Mouse (Mus musculus): ENCODE data around the gene Epb41. TPM values are rescaled to one million over a fixed set of nuclear protein-coding genes. Genes with fewer than 3 reads are reported as not detected.

The Epb41 gene
- polyA plus RNA-seq, 1 experiment from 2014 or later: 43.1 TPM

- peak; percentile 14; the same call in 1 of the 2 replicates for ATAC-seq
- WGBS: 25% methylated on average over 5 of the region's 5 CpGs
- H3K4me3 ChIP-seq (ENCODE audit: low read length): no peak overlapping the region
- 0 out of 2 replicates have a peak overlapping the region, but pooled peaks have one; percentile 5 for H3K4me2 ChIP-seq (ENCODE audit: low read length)
- H3K27me3 ChIP-seq (replicated peaks; ENCODE audit: control insufficient read depth, insufficient read depth, low read length): no peaks in the 10 kb centered on the region
- no peaks in the 10 kb centered on the region for H3K36me3 ChIP-seq (ENCODE audit: control insufficient read depth, insufficient read depth, low read length)
- H3K9me3 ChIP-seq (ENCODE audit: control insufficient read depth, low read length): no peaks in the 10 kb centered on the region
- no peak overlapping the region for H3K9ac ChIP-seq (ENCODE audit: low read depth, low read length)
- H3K4me1 ChIP-seq (ENCODE audit: control insufficient read depth, insufficient read depth, low read depth, low read length): peaks cover 4% of the 10 kb centered on the region
- H3K27ac ChIP-seq (ENCODE audit: low read depth, low read length): no peak overlapping the region
These were observed 49.2 kb downstream of the Epb41 start for GRCm38 (mm10) chr4:132025738-132026527.

- H3K36me3 ChIP-seq (ENCODE audit: control insufficient read depth, insufficient read depth, low read length): no peaks in the 10 kb centered on the region
- no peaks in the 10 kb centered on the region for H3K27me3 ChIP-seq (replicated peaks; ENCODE audit: control insufficient read depth, insufficient read depth, low read length)
- no peak overlapping the region for H3K4me2 ChIP-seq (ENCODE audit: low read length)
- H3K9me3 ChIP-seq (ENCODE audit: control insufficient read depth, low read length): no peaks in the 10 kb centered on the region
- H3K4me1 ChIP-seq (ENCODE audit: control insufficient read depth, insufficient read depth, low read depth, low read length): peaks cover 4% of the 10 kb centered on the region
- no peak overlapping the region for H3K9ac ChIP-seq (ENCODE audit: low read depth, low read length)
- ATAC-seq: no peak
- 61% methylated on average over 2 of the region's 2 CpGs for WGBS
- no peak overlapping the region for H3K4me3 ChIP-seq (ENCODE audit: low read length)
- H3K27ac ChIP-seq (ENCODE audit: low read depth, low read length): no peak overlapping the region
These were observed 49.9 kb downstream of the Epb41 start for GRCm38 (mm10) chr4:132025264-132025663.

GRCm38 (mm10) chr4:132023816-132024215, 51.3 kb downstream of the Epb41 start:
- whole genome bisulfite sequencing: 100% methylated on average over 2 of the region's 2 CpGs
- no peak for ATAC-seq

GRCm38 (mm10) chr4:132022639-132023038, 52.5 kb downstream of the Epb41 start:
- H3K9me3 ChIP-seq (ENCODE audit: control insufficient read depth, low read length): no peaks in the 10 kb centered on the region
- no peak for ATAC-seq
- no peaks in the 10 kb centered on the region for H3K36me3 ChIP-seq (ENCODE audit: control insufficient read depth, insufficient read depth, low read length)
- no peak overlapping the region for H3K4me3 ChIP-seq (ENCODE audit: low read length)
- H3K27ac ChIP-seq (ENCODE audit: low read depth, low read length): no peak overlapping the region
- WGBS: 98% methylated on average over 4 of the region's 4 CpGs
- no peak overlapping the region for H3K4me2 ChIP-seq (ENCODE audit: low read length)
- no peaks in the 10 kb centered on the region for H3K27me3 ChIP-seq (replicated peaks; ENCODE audit: control insufficient read depth, insufficient read depth, low read length)
- H3K9ac ChIP-seq (ENCODE audit: low read depth, low read length): no peak overlapping the region
- peaks cover 4% of the 10 kb centered on the region for H3K4me1 ChIP-seq (ENCODE audit: control insufficient read depth, insufficient read depth, low read depth, low read length)

More at GRCm38 (mm10) chr4:132023816-132024215, 51.3 kb downstream of the Epb41 start:
- no peaks in the 10 kb centered on the region for H3K36me3 ChIP-seq (ENCODE audit: control insufficient read depth, insufficient read depth, low read length)
- H3K4me2 ChIP-seq (ENCODE audit: low read length): no peak overlapping the region
- no peak overlapping the region for H3K4me3 ChIP-seq (ENCODE audit: low read length)
- no peak overlapping the region for H3K9ac ChIP-seq (ENCODE audit: low read depth, low read length)
- no peaks in the 10 kb centered on the region for H3K9me3 ChIP-seq (ENCODE audit: control insufficient read depth, low read length)
- H3K27me3 ChIP-seq (replicated peaks; ENCODE audit: control insufficient read depth, insufficient read depth, low read length): no peaks in the 10 kb centered on the region
- peaks cover 4% of the 10 kb centered on the region for H3K4me1 ChIP-seq (ENCODE audit: control insufficient read depth, insufficient read depth, low read depth, low read length)
- no peak overlapping the region for H3K27ac ChIP-seq (ENCODE audit: low read depth, low read length)

- no peak overlapping the region for H3K4me2 ChIP-seq (ENCODE audit: low read length)
- H3K9me3 ChIP-seq (ENCODE audit: control insufficient read depth, low read length): no peaks in the 10 kb centered on the region
- no peaks in the 10 kb centered on the region for H3K27me3 ChIP-seq (replicated peaks; ENCODE audit: control insufficient read depth, insufficient read depth, low read length)
- peaks cover 4% of the 10 kb centered on the region for H3K4me1 ChIP-seq (ENCODE audit: control insufficient read depth, insufficient read depth, low read depth, low read length)
- H3K36me3 ChIP-seq (ENCODE audit: control insufficient read depth, insufficient read depth, low read length): no peaks in the 10 kb centered on the region
- 92% methylated on average over 7 of the region's 7 CpGs for WGBS
- H3K27ac ChIP-seq (ENCODE audit: low read depth, low read length): no peak overlapping the region
- H3K9ac ChIP-seq (ENCODE audit: low read depth, low read length): no peak overlapping the region
- no peak for ATAC-seq
- H3K4me3 ChIP-seq (ENCODE audit: low read length): no peak overlapping the region
These were observed 53.2 kb downstream of the Epb41 start for GRCm38 (mm10) chr4:132021883-132022282.

GRCm38 (mm10) chr4:132018547-132018946, 56.6 kb downstream of the Epb41 start:
- no peak for ATAC-seq
- Histone ChIP-seq H3K4me2 (ENCODE audit: low read length) (no peak overlapping the region), H3K27ac (ENCODE audit: low read depth, low read length) (no peak overlapping the region), H3K9ac (ENCODE audit: low read depth, low read length) (no peak overlapping the region; the same call in 1 of the 2 replicates), H3K27me3 (replicated peaks; ENCODE audit: control insufficient read depth, insufficient read depth, low read length) (no peaks in the 10 kb centered on the region), H3K4me1 (ENCODE audit: control insufficient read depth, insufficient read depth, low read depth, low read length) (no peaks in the 10 kb centered on the region), H3K36me3 (ENCODE audit: control insufficient read depth, insufficient read depth, low read length) (no peaks in the 10 kb centered on the region), H3K4me3 (ENCODE audit: low read length) (no peak overlapping the region), H3K9me3 (ENCODE audit: control insufficient read depth, low read length) (no peaks in the 10 kb centered on the region)
- WGBS: 24% methylated on average over 4 of the region's 4 CpGs

- 76% methylated on average over 3 of the region's 3 CpGs for WGBS
- no peak for ATAC-seq
- H3K36me3 ChIP-seq (ENCODE audit: control insufficient read depth, insufficient read depth, low read length): no peaks in the 10 kb centered on the region
These were observed 59.7 kb downstream of the Epb41 start for GRCm38 (mm10) chr4:132015374-132015773.

GRCm38 (mm10) chr4:132011619-132012018, 63.5 kb downstream of the Epb41 start:
- WGBS: 58% methylated on average over 3 of the region's 3 CpGs
- ATAC-seq: no peak
- peaks cover 4% of the 10 kb centered on the region; the same call in 1 of the 2 replicates for H3K36me3 ChIP-seq (ENCODE audit: control insufficient read depth, insufficient read depth, low read length)

More at GRCm38 (mm10) chr4:132015374-132015773, 59.7 kb downstream of the Epb41 start:
- H3K9me3 ChIP-seq (ENCODE audit: control insufficient read depth, low read length): no peaks in the 10 kb centered on the region
- H3K27ac ChIP-seq (ENCODE audit: low read depth, low read length): no peak overlapping the region
- no peak overlapping the region for H3K4me2 ChIP-seq (ENCODE audit: low read length)
- no peaks in the 10 kb centered on the region for H3K27me3 ChIP-seq (replicated peaks; ENCODE audit: control insufficient read depth, insufficient read depth, low read length)
- no peaks in the 10 kb centered on the region for H3K4me1 ChIP-seq (ENCODE audit: control insufficient read depth, insufficient read depth, low read depth, low read length)
- no peak overlapping the region for H3K4me3 ChIP-seq (ENCODE audit: low read length)
- H3K9ac ChIP-seq (ENCODE audit: low read depth, low read length): no peak overlapping the region

GRCm38 (mm10) chr4:132010416-132010815, 64.7 kb downstream of the Epb41 start:
- no peak overlapping the region for H3K4me2 ChIP-seq (ENCODE audit: low read length)
- no peak overlapping the region for H3K4me3 ChIP-seq (ENCODE audit: low read length)
- no peaks in the 10 kb centered on the region for H3K4me1 ChIP-seq (ENCODE audit: control insufficient read depth, insufficient read depth, low read depth, low read length)
- WGBS: 79% methylated on average over 8 of the region's 8 CpGs
- H3K9me3 ChIP-seq (ENCODE audit: control insufficient read depth, low read length): no peaks in the 10 kb centered on the region
- no peak overlapping the region for H3K27ac ChIP-seq (ENCODE audit: low read depth, low read length)
- H3K36me3 ChIP-seq (ENCODE audit: control insufficient read depth, insufficient read depth, low read length): peaks cover 10% of the 10 kb centered on the region
- no peak for ATAC-seq
- H3K9ac ChIP-seq (ENCODE audit: low read depth, low read length): no peak overlapping the region
- H3K27me3 ChIP-seq (replicated peaks; ENCODE audit: control insufficient read depth, insufficient read depth, low read length): no peaks in the 10 kb centered on the region

More at GRCm38 (mm10) chr4:132011619-132012018, 63.5 kb downstream of the Epb41 start:
- Histone ChIP-seq H3K9ac (ENCODE audit: low read depth, low read length) (no peak overlapping the region), H3K4me1 (ENCODE audit: control insufficient read depth, insufficient read depth, low read depth, low read length) (no peaks in the 10 kb centered on the region), H3K4me3 (ENCODE audit: low read length) (no peak overlapping the region), H3K27me3 (replicated peaks; ENCODE audit: control insufficient read depth, insufficient read depth, low read length) (no peaks in the 10 kb centered on the region), H3K27ac (ENCODE audit: low read depth, low read length) (no peak overlapping the region), H3K9me3 (ENCODE audit: control insufficient read depth, low read length) (no peaks in the 10 kb centered on the region), H3K4me2 (ENCODE audit: low read length) (no peak overlapping the region)

Data from hindbrain, embryonic 16.5 days (tissue).